Mouse (Mus musculus) stomach, embryonic 14.5 days (tissue): ENCODE results near the gene Stx6. TPM values are rescaled to one million over a fixed set of nuclear protein-coding genes. Genes with fewer than 3 reads are reported as not detected.

Source experiments
- ATAC-seq: fragments of 200-750 bp; cut with Nextera tagmentation; 2 replicates; pipeline ENCODE4 v1.8.0; 2017; ENCODE audit warnings: low read depth, moderate TSS enrichment; ENCODE audit not compliant: insufficient number of reproducible peaks, insufficient read depth, low FRiP score
- H3K27ac ChIP-seq: fragments of 300-500 bp; sonication (generic); 2 replicates; pipeline ENCODE4 v1.5.1; 2014; ENCODE audit warnings: mild to moderate bottlenecking, low read length, moderate library complexity, mixed read lengths
- H3K27me3 ChIP-seq: fragments of 300-500 bp; sonication (generic); 2 replicates; pipeline ENCODE4 v1.6.1; 2014; ENCODE audit warnings: low read length, control low read depth, mixed read lengths; ENCODE audit not compliant: control insufficient read depth, insufficient read depth
- H3K36me3 ChIP-seq: fragments of 300-500 bp; sonication (generic); 2 replicates; pipeline ENCODE4 v1.6.1; 2014; ENCODE audit warnings: mild to moderate bottlenecking, control low read depth, low read length, moderate library complexity, mixed read lengths; ENCODE audit not compliant: control insufficient read depth, insufficient read depth
- H3K4me1 ChIP-seq: fragments of 300-500 bp; sonication (generic); 2 replicates; pipeline ENCODE4 v1.6.1; 2014; ENCODE audit warnings: low read length, control low read depth, mixed read lengths; ENCODE audit not compliant: control insufficient read depth, insufficient read depth
- H3K4me2 ChIP-seq: fragments of 300-500 bp; sonication (generic); replicated peaks from 2 replicates; pipeline ENCODE4 v1.6.1; 2014; ENCODE audit warnings: low read depth, low read length, control low read depth
- H3K4me3 ChIP-seq: fragments of 300-500 bp; sonication (generic); 2 replicates; pipeline ENCODE4 v1.5.1; 2014; ENCODE audit warnings: low read depth, low read length, control low read depth
- H3K9ac ChIP-seq: fragments of 300-500 bp; sonication (generic); replicated peaks from 2 replicates; pipeline ENCODE4 v1.6.1; 2014; ENCODE audit warnings: low read depth, mild to moderate bottlenecking, control low read depth, low read length, moderate library complexity, mixed read lengths
- H3K9me3 ChIP-seq: fragments of 300-500 bp; sonication (generic); 2 replicates; pipeline ENCODE4 v1.6.1; 2016; ENCODE audit warnings: low read depth, low read length, control low read depth; ENCODE audit not compliant: control insufficient read depth
- WGBS: fragments of 180-500 bp; shearing (Covaris S2); extraction: QIAGEN DNeasy Blood & Tissue Kit; methylation state at CpG from one replicate; pipeline ENCODE4 v1.1.7; 2014; 5-methylcytosine and 5-hydroxymethylcytosine counted together
- polyA plus RNA-seq: library from polyadenylated mRNA; unstranded; fragments of >200 nt; fragmentation: Nextera tagmentation; extraction: Ambion mirVana; gene quantifications from 2 replicates; pipeline ENCODE4 v1.2.1, GENCODE M21; 2014

The Stx6 gene
- polyA plus RNA-seq, 1 experiment from 2014 or later, result 80.1 TPM

GRCm38 (mm10) chr1:155252631-155253121 lies 94.2 kb downstream of the Stx6 start:
- WGBS, result 42% methylated on average over 6 of the region's 6 CpGs
- Histone ChIP-seq H3K27me3 (no peaks in the 10 kb centered on the region), H3K4me1 (no peaks in the 10 kb centered on the region), H3K9ac (no peak overlapping the region), H3K36me3 (no peaks in the 10 kb centered on the region), H3K27ac (no peak overlapping the region), H3K4me2 (no peak overlapping the region), H3K9me3 (no peaks in the 10 kb centered on the region), H3K4me3 (no peak overlapping the region)
- no peak for ATAC-seq

GRCm38 (mm10) chr1:155253126-155253525 lies 94.6 kb downstream of the Stx6 start:
- Histone ChIP-seq H3K36me3 (no peaks in the 10 kb centered on the region), H3K4me1 (no peaks in the 10 kb centered on the region), H3K9me3 (no peaks in the 10 kb centered on the region), H3K4me2 (no peak overlapping the region), H3K4me3 (no peak overlapping the region), H3K27ac (no peak overlapping the region), H3K9ac (no peak overlapping the region), H3K27me3 (no peaks in the 10 kb centered on the region)
- 69% methylated on average over 12 of the region's 12 CpGs for WGBS
- no peak for ATAC-seq

GRCm38 (mm10) chr1:155254309-155254708 lies 95.8 kb downstream of the Stx6 start:
- WGBS, result 90% methylated on average over 8 of the region's 8 CpGs
- Histone ChIP-seq H3K27ac (no peak overlapping the region), H3K9ac (no peak overlapping the region), H3K4me2 (no peak overlapping the region), H3K4me1 (no peaks in the 10 kb centered on the region), H3K36me3 (no peaks in the 10 kb centered on the region), H3K27me3 (no peaks in the 10 kb centered on the region), H3K9me3 (no peaks in the 10 kb centered on the region), H3K4me3 (no peak overlapping the region)
- no peak for ATAC-seq

Other genes with a start within 250 kb of the Stx6 start
- 7.1 and 8.2 TPM in 2 replicates for gene Ier5, start 59.1 kb upstream of the Stx6 start, polyA plus RNA-seq
- gene Mr1, start 11.9 kb upstream of the Stx6 start, polyA plus RNA-seq, result 11.0 and 13.5 TPM in 2 replicates
- 3.3 and 3.8 TPM in 2 replicates for gene BC034090, start 85.7 kb downstream of the Stx6 start, polyA plus RNA-seq